8 mouse cellular contexts compared by ENCODE assay signal in the genomic region with DNA sequence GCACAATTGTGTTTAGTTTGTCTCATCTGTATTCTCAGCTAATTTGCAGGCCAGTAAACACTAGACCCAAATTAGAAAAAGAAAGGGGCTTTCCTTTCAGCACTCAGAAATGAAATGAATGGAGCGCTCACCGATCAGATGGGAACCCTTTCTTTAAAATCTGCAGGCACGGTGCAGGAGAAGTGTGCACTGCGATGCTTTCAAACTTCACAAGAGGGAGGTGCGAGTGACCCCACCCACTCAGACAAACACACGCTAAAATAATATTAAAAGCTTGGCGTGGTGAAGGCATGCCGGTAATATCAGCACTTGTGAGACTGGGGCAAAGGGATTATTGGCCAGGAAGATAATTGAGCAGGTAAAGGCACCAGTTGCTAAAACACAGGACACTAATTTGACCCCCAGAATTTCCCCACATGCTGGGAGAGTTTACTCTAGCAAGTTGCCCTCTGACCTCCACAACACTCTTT. TPM values are rescaled to one million over a fixed set of nuclear protein-coding genes. Genes with fewer than 3 reads are reported as not detected.
A peak's percentile ranks its signal among the peaks of the same experiment; 100 is the strongest.
DNase-seq lines count a peak whose midpoint lies in the region; ATAC-seq and TF ChIP-seq lines count a peak whose summit lies in the region.

No protein-coding gene starts in this region.

- H3K36me3 ChIP-seq in heart, adult 2 months (ENCODE audit: control insufficient read depth, insufficient read depth, low read length), result 0 out of 2 replicates have a peak, but pooled peaks cover 2% of the 10 kb centered on the region
- peaks cover 19% of the 10 kb centered on the region for H3K36me3 ChIP-seq in G1E (replicated peaks)
- H3K36me3 ChIP-seq in hindbrain, embryonic 12.5 days, result no peaks in the 10 kb centered on the region

- no peak for TF ChIP-seq POLR2A in heart, adult 2 months (IDR thresholded peaks at IDR 0.05; ENCODE audit: insufficient read depth, low read depth, low read length)

- no peak for ATAC-seq in G1E (ENCODE audit: extremely low read depth, insufficient number of reproducible peaks, low FRiP score, poor library complexity, severe bottlenecking)
- no peak for ATAC-seq in hindbrain, embryonic 12.5 days (ENCODE audit: low FRiP score)
- ATAC-seq in monocyte, adult 5-6 weeks (replicated peaks; ENCODE audit: insufficient number of reproducible peaks, low FRiP score, low TSS enrichment, poor library complexity, severe bottlenecking), result no peak

- H3K27me3 ChIP-seq in heart, adult 2 months (ENCODE audit: control insufficient read depth, insufficient read depth, low read length), result no peaks in the 10 kb centered on the region
- no peaks in the 10 kb centered on the region for H3K27me3 ChIP-seq in G1E (ENCODE audit: insufficient read depth, low read length)
- peaks cover 67% of the 10 kb centered on the region for H3K27me3 ChIP-seq in hindbrain, embryonic 12.5 days

- intact Hi-C loops in heart, adult 2 months (cut with DNase I), result loop anchor here (10.0 kb wide), 1 partner anchor 179 kb away; a partner anchor contains a TSS

- TF ChIP-seq EP300 in heart, adult 2 months (IDR thresholded peaks at IDR 0.05; ENCODE audit: insufficient read depth, low read depth, low read length), result no peak

- 20% methylated on average over 8 of the region's 8 CpGs for WGBS in heart, adult 2 months
- 2% methylated on average over 8 of the region's 8 CpGs for WGBS in hindbrain, embryonic 12.5 days

- H3K79me2 ChIP-seq in heart, adult 2 months (replicated peaks; ENCODE audit: control insufficient read depth, insufficient read depth, low read length), result 0 out of 2 replicates have a peak, but pooled peaks cover 1% of the 10 kb centered on the region

- peak overlapping the region; percentile 29; the same call in 1 of the 2 replicates for H3K9ac ChIP-seq in heart, adult 2 months (ENCODE audit: low read depth, low read length)
- no peak overlapping the region for H3K9ac ChIP-seq in hindbrain, embryonic 12.5 days

- no peaks in the 10 kb centered on the region for H3K9me3 ChIP-seq in G1E (replicated peaks)
- H3K9me3 ChIP-seq in hindbrain, embryonic 12.5 days (replicated peaks), result no peaks in the 10 kb centered on the region

- peak overlapping the region; percentile 52 for H3K4me3 ChIP-seq in heart, adult 2 months
- H3K4me3 ChIP-seq in G1E (ENCODE audit: low read depth, low read length), result peak overlapping the region; percentile 97
- H3K4me3 ChIP-seq in hindbrain, embryonic 12.5 days, result 0 out of 2 replicates have a peak overlapping the region, but pooled peaks have one; percentile 3

- peak overlapping the region; percentile 67; the same call in 1 of the 2 replicates for H3K4me2 ChIP-seq in hindbrain, embryonic 12.5 days (replicated peaks)

- peaks cover 6% of the 10 kb centered on the region for H3K4me1 ChIP-seq in heart, adult 2 months (ENCODE audit: control insufficient read depth, insufficient read depth, low read length)
- H3K4me1 ChIP-seq in G1E (ENCODE audit: insufficient read depth, low read depth, low read length), result peaks cover 55% of the 10 kb centered on the region
- H3K4me1 ChIP-seq in hindbrain, embryonic 12.5 days, result peaks cover 4% of the 10 kb centered on the region

- DNase-seq in heart, adult 2 months, result peak in 1 of 2 experiments; percentile 20
- no peak for DNase-seq in heart, postnatal 4 days
- DNase-seq in G1E (ENCODE audit: low spot score), result no peak
- peak; percentile 43 for DNase-seq in lung, postnatal 36 days
- DNase-seq in layer of hippocampus, adult 9-10 months (ENCODE audit: low spot score), result no peak
- no peak for DNase-seq in cerebellum, adult 9-11 months

- TF ChIP-seq CTCF in heart, adult 2 months (IDR thresholded peaks at IDR 0.05), result no peak
- TF ChIP-seq CTCF in G1E (IDR thresholded peaks at IDR 0.05; ENCODE audit: low read depth, low read length), result no peak

- peak overlapping the region; percentile 97 for H3K27ac ChIP-seq in heart, adult 2 months
- H3K27ac ChIP-seq in hindbrain, embryonic 12.5 days, result no peak overlapping the region

RNA-seq across cellular contexts. Expression of a gene that starts 1.0 kb away (rescaled TPM):
- 10 to 100 TPM; 13.9 to 14.6 TPM for total RNA-seq in heart, adult 2 months (2021)
- 7.9 and 11.2 TPM in 2 replicates for polyA plus RNA-seq in heart, adult 2 months (2012; rRNA removed)
- 10 to 100 TPM; 20.5 to 21.6 TPM for total RNA-seq in heart, postnatal 4 days (2021)
- 210 and 217 TPM in 2 replicates for total RNA-seq in G1E (2014; fragmentation: Nextera tagmentation)
- total RNA-seq in G1E (2017), result 107 and 112 TPM in 2 replicates
- 44.0 and 45.8 TPM in 2 replicates for polyA plus RNA-seq in G1E (2012)
- polyA plus RNA-seq in hindbrain, embryonic 12.5 days (2016; fragmentation: Nextera tagmentation; extraction: Ambion mirVana), result 1.9 and 2.3 TPM in 2 replicates
- total RNA-seq in monocyte, adult 5-6 weeks (2017), result 128 to 170 TPM (median 152 TPM) in 3 replicates

RNA-seq across cellular contexts. Expression of a gene that starts 25.9 kb away (rescaled TPM):
- total RNA-seq in heart, adult 2 months (2021), result 1 to 10 TPM; 1.7 to 1.9 TPM
- polyA plus RNA-seq in heart, adult 2 months (2012; rRNA removed), result 0.66 and 1.3 TPM in 2 replicates
- total RNA-seq in heart, postnatal 4 days (2021), result 1 to 10 TPM; 2.8 to 4.1 TPM
- total RNA-seq in G1E (2014; fragmentation: Nextera tagmentation) (6.1 and 6.5 TPM in 2 replicates), G1E (2017) (2.7 and 5.9 TPM in 2 replicates)
- polyA plus RNA-seq in G1E (2012), result 0.31 and 0.89 TPM in 2 replicates
- polyA plus RNA-seq in hindbrain, embryonic 12.5 days (2016; fragmentation: Nextera tagmentation; extraction: Ambion mirVana), result 12.2 and 12.7 TPM in 2 replicates
- not detected in 3 replicates for total RNA-seq in monocyte, adult 5-6 weeks (2017)

RNA-seq across cellular contexts. Expression of a gene that starts 56.3 kb away (rescaled TPM):
- total RNA-seq in heart, adult 2 months (2021), result 1 to 10 TPM; 1.0 to 1.6 TPM
- polyA plus RNA-seq in heart, adult 2 months (2012; rRNA removed), result 1.5 and 3.8 TPM in 2 replicates
- 10 to 100 TPM; 10.2 to 10.4 TPM for total RNA-seq in heart, postnatal 4 days (2021)
- total RNA-seq in G1E (2014; fragmentation: Nextera tagmentation) (28.5 and 30.6 TPM in 2 replicates), G1E (2017) (4.5 and 5.6 TPM in 2 replicates)
- 7.3 and 7.5 TPM in 2 replicates for polyA plus RNA-seq in G1E (2012)
- polyA plus RNA-seq in hindbrain, embryonic 12.5 days (2016; fragmentation: Nextera tagmentation; extraction: Ambion mirVana), result 16.3 and 18.9 TPM in 2 replicates
- 0.68 to 1.5 TPM in 2 of 3 replicates, not detected in the other for total RNA-seq in monocyte, adult 5-6 weeks (2017)

Comparison
In these comparisons a context has a peak if more than half of its experiments do, and no peak if none do; other contexts are left out.
1. H3K4me3 ChIP-seq: peak in every context shown above with its lines; median percentile 97 in G1E; 52 in heart, adult 2 months; 3 in hindbrain, embryonic 12.5 days.